ENCODE assay signal across 9 mouse cellular contexts in the genomic region with DNA sequence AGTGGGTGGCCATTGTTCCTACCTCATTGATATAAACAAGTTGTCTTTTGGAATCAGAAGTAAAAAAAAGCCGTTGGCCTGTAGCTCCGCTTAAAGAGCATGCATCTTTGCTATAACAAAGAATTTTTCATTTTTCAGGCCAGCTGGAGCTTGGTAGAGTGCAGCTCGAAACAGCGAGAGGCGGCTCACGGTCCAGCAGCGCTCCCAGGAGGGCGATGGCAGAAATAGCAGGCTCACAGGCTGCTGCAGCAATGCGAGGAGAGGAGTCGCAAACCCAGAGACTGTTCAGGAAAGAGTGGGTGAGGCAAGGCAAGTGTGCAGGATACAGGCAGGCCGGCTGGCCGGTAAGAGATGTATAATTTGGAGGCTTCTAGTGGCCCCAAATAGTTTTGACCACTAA. TPM values are rescaled to one million over a fixed set of nuclear protein-coding genes. Genes with fewer than 3 reads are reported as not detected.
DNase-seq lines count a peak whose midpoint lies in the region; ATAC-seq and TF ChIP-seq lines count a peak whose summit lies in the region.
"Had no signal": no experiment of that assay in that cellular context is flagged by ENCODE, and none has a peak within 500 bp of the region (broad histone marks: within the 10 kb centered on the region; RNA-seq: fewer than 3 reads in every experiment).

No protein-coding gene starts in this region.

- no peak overlapping the region for H3K4me3 ChIP-seq in kidney, embryonic 15.5 days (replicated peaks)
- H3K4me3 ChIP-seq in kidney, embryonic 16.5 days (ENCODE audit: low read length) = no peak overlapping the region
- H3K4me3 ChIP-seq in intestine, embryonic 14.5 days (ENCODE audit: low read depth, low read length) = no peak overlapping the region
- H3K4me3 ChIP-seq in liver, adult 2 months (ENCODE audit: insufficient read depth, low read depth, low read length) = no peak overlapping the region
- H3K4me3 ChIP-seq in olfactory bulb, adult 2 months (ENCODE audit: insufficient read depth, low read depth, low read length) = no peak overlapping the region
- H3K4me3 ChIP-seq: liver, embryonic 15.5 days had no signal

- no peak for TF ChIP-seq POLR2A in liver, adult 2 months (IDR thresholded peaks at IDR 0.05; ENCODE audit: extremely low read depth, insufficient read depth, low read length)
- no peak for TF ChIP-seq POLR2A in olfactory bulb, adult 2 months (IDR thresholded peaks at IDR 0.05; ENCODE audit: insufficient read depth, low read depth, low read length)

- peak; percentile 24 to 44 for DNase-seq in cerebellum, adult 18-20 months
- DNase-seq in forelimb bud, embryonic 11.5 days (ENCODE audit: low read depth, low spot score) = peak; percentile 42
- DNase-seq in intestine, embryonic 14.5 days (ENCODE audit: low spot score) = peak; percentile 67
- no peak for DNase-seq in liver, adult 2 months (ENCODE audit: extremely low read depth, low read depth, low spot score)

- H3K9ac ChIP-seq in kidney, embryonic 15.5 days = no peak overlapping the region
- no peak overlapping the region for H3K9ac ChIP-seq in kidney, embryonic 16.5 days (replicated peaks; ENCODE audit: low read length)
- H3K9ac ChIP-seq in intestine, embryonic 14.5 days (ENCODE audit: low read length) = no peak overlapping the region
- H3K9ac ChIP-seq in liver, adult 2 months (ENCODE audit: low read depth, low read length) = no peak overlapping the region
- H3K9ac ChIP-seq: liver, embryonic 15.5 days had no signal

- no peaks in the 10 kb centered on the region for H3K36me3 ChIP-seq in kidney, embryonic 15.5 days
- H3K36me3 ChIP-seq in kidney, embryonic 16.5 days (ENCODE audit: insufficient read depth, low read length) = no peaks in the 10 kb centered on the region
- H3K36me3 ChIP-seq in intestine, embryonic 14.5 days (ENCODE audit: control insufficient read depth, insufficient read depth, low read length) = no peaks in the 10 kb centered on the region
- no peaks in the 10 kb centered on the region for H3K36me3 ChIP-seq in liver, adult 2 months (ENCODE audit: control insufficient read depth, insufficient read depth, low read length)
- H3K36me3 ChIP-seq: liver, embryonic 15.5 days had no signal

- 26% methylated on average over 12 of the region's 12 CpGs for WGBS in kidney, embryonic 15.5 days
- WGBS in kidney, embryonic 16.5 days = 25% methylated on average over 12 of the region's 12 CpGs
- WGBS in intestine, embryonic 14.5 days = 15% methylated on average over 12 of the region's 12 CpGs
- WGBS in liver, adult 2 months = 27% methylated on average over 12 of the region's 12 CpGs
- 10% methylated on average over 12 of the region's 12 CpGs for WGBS in olfactory bulb, adult 2 months

- H3K27me3 ChIP-seq in kidney, embryonic 15.5 days = no peaks in the 10 kb centered on the region
- H3K27me3 ChIP-seq in kidney, embryonic 16.5 days (ENCODE audit: insufficient read depth, low read length) = no peaks in the 10 kb centered on the region
- H3K27me3 ChIP-seq in intestine, embryonic 14.5 days (replicated peaks; ENCODE audit: control insufficient read depth, insufficient read depth, low read length) = no peaks in the 10 kb centered on the region
- H3K27me3 ChIP-seq in liver, adult 2 months (ENCODE audit: control insufficient read depth, insufficient read depth, low read length) = no peaks in the 10 kb centered on the region
- H3K27me3 ChIP-seq: liver, embryonic 15.5 days had no signal

- no peaks in the 10 kb centered on the region for H3K9me3 ChIP-seq in kidney, embryonic 15.5 days (replicated peaks)
- peaks cover 5% of the 10 kb centered on the region; the same call in 1 of the 2 replicates for H3K9me3 ChIP-seq in kidney, embryonic 16.5 days (ENCODE audit: low read length)
- H3K9me3 ChIP-seq in intestine, embryonic 14.5 days (ENCODE audit: control insufficient read depth, low read length) = no peaks in the 10 kb centered on the region
- H3K9me3 ChIP-seq: liver, embryonic 15.5 days had no signal

- no peak overlapping the region for H3K27ac ChIP-seq in kidney, embryonic 15.5 days
- H3K27ac ChIP-seq in kidney, embryonic 16.5 days (ENCODE audit: low read length) = no peak overlapping the region
- no peak overlapping the region for H3K27ac ChIP-seq in intestine, embryonic 14.5 days (ENCODE audit: low read depth)
- H3K27ac ChIP-seq in liver, adult 2 months (replicated peaks; ENCODE audit: insufficient read depth, low read depth, low read length) = no peak overlapping the region
- H3K27ac ChIP-seq in olfactory bulb, adult 2 months (ENCODE audit: insufficient read depth, low read depth, low read length) = no peak overlapping the region
- H3K27ac ChIP-seq: liver, embryonic 15.5 days had no signal

- H3K4me2 ChIP-seq in kidney, embryonic 15.5 days = no peak overlapping the region
- H3K4me2 ChIP-seq in kidney, embryonic 16.5 days (replicated peaks; ENCODE audit: low read depth, low read length) = no peak overlapping the region
- H3K4me2 ChIP-seq in intestine, embryonic 14.5 days (ENCODE audit: low read length) = no peak overlapping the region
- H3K4me2 ChIP-seq: liver, embryonic 15.5 days had no signal

- ATAC-seq in kidney, embryonic 15.5 days (replicated peaks; ENCODE audit: low FRiP score) = 0 out of 2 replicates have a peak, but pooled peaks have one; percentile 67
- ATAC-seq in kidney, embryonic 16.5 days (ENCODE audit: low FRiP score, low TSS enrichment) = no peak
- ATAC-seq in intestine, embryonic 14.5 days (replicated peaks; ENCODE audit: low FRiP score, low TSS enrichment, low read depth) = no peak; the same call in 1 of the 2 replicates
- ATAC-seq in megakaryocyte-erythroid progenitor cell, adult 5-6 weeks (replicated peaks; ENCODE audit: low FRiP score, low TSS enrichment, poor library complexity, severe bottlenecking) = no peak

- no peaks in the 10 kb centered on the region for H3K79me2 ChIP-seq in liver, adult 2 months (ENCODE audit: control insufficient read depth, insufficient read depth, low read length)

- H3K4me1 ChIP-seq in kidney, embryonic 15.5 days = no peaks in the 10 kb centered on the region
- H3K4me1 ChIP-seq in kidney, embryonic 16.5 days (ENCODE audit: insufficient read depth, low read length) = no peaks in the 10 kb centered on the region
- H3K4me1 ChIP-seq in intestine, embryonic 14.5 days (replicated peaks; ENCODE audit: control insufficient read depth, insufficient read depth, low read length) = no peaks in the 10 kb centered on the region
- no peaks in the 10 kb centered on the region for H3K4me1 ChIP-seq in liver, adult 2 months (ENCODE audit: control insufficient read depth, insufficient read depth, low read length)
- H3K4me1 ChIP-seq in olfactory bulb, adult 2 months (ENCODE audit: control insufficient read depth, insufficient read depth, low read length) = no peaks in the 10 kb centered on the region
- H3K4me1 ChIP-seq: liver, embryonic 15.5 days had no signal

- TF ChIP-seq CTCF in liver, adult 2 months (IDR thresholded peaks at IDR 0.05; ENCODE audit: low read depth, low read length) = peak; percentile 46
- TF ChIP-seq CTCF in olfactory bulb, adult 2 months (IDR thresholded peaks at IDR 0.05; ENCODE audit: insufficient read depth, low read depth, low read length) = peak; percentile 88

RNA-seq across cellular contexts. Expression of gene Neil3, which starts 42.0 kb away (rescaled TPM):
- polyA plus RNA-seq in kidney, embryonic 15.5 days (2015; fragmentation: Nextera tagmentation; extraction: Ambion mirVana) = 29.1 and 34.2 TPM in 2 replicates
- polyA plus RNA-seq in kidney, embryonic 16.5 days (2015; fragmentation: Nextera tagmentation; extraction: Ambion mirVana) = 28.5 and 34.8 TPM in 2 replicates
- 24.2 and 27.8 TPM in 2 replicates for polyA plus RNA-seq in intestine, embryonic 14.5 days (2014; fragmentation: Nextera tagmentation; extraction: Ambion mirVana)
- 0.18 and 0.40 TPM in 2 replicates for total RNA-seq in liver, adult 2 months (2014; rRNA removed)
- polyA plus RNA-seq in liver, adult 2 months (2012; rRNA removed) = not detected in 2 replicates
- polyA plus RNA-seq in olfactory bulb, adult 2 months (2012; ENCODE audit: insufficient read depth, insufficient read length, low replicate concordance, missing spikeins) = not detected in 2 replicates
- total RNA-seq in megakaryocyte-erythroid progenitor cell, adult 5-6 weeks (2014; fragmentation: Nextera tagmentation) = 32.8 and 44.6 TPM in 2 replicates
- 19.4 and 20.2 TPM in 2 replicates for total RNA-seq in megakaryocyte-erythroid progenitor cell, adult 5-6 weeks (2017)

Comparison
In these comparisons a context has a peak if more than half of its experiments do, and no peak if none do; other contexts are left out.
1. RNA of gene Neil3, which starts 42.0 kb away (polyA plus RNA-seq): not detected in olfactory bulb, adult 2 months, 29.1 to 34.2 TPM in kidney, embryonic 15.5 days, 28.5 to 34.8 TPM in kidney, embryonic 16.5 days and 24.2 to 27.8 TPM in intestine, embryonic 14.5 days; not detected in liver, adult 2 months; every median in the first group is over 10 times any median in the second.